Mouse (Mus musculus) cerebellum, adult 9-11 months (tissue): ENCODE results near the gene 4930558C23Rik.
A peak's percentile ranks its signal among the peaks of the same experiment; 100 is the strongest.
"Not testable (repeated sequence)": the region's sequence is repeated elsewhere in the genome, so short reads cannot be mapped to it uniquely, and the experiment has no call there.

ENCODE experiments used
- DNase-seq: peaks from one replicate; pipeline ENCODE4 v3.0.0; 2022

4930558C23Rik gene

DNA sequence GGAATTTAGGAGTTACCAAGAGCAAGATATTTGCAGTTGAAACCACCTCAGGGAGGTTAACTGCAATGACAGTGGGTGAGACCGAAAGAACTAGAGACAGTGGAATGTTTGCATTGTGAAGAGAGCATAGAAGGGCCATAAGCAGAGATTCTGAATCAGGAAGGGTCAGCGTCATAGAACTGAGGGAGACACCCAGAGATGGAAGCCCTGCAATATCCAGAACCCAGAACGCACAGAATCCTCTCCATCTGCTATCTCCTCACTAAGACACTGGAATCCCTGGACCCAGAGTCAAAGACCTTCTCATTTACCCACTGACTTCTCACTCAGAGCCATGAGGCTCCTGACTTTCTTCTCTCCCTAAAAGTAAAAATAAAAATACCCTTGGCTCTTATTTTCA lies at the start of gene 4930558C23Rik:
Gene 4930558C23Rik, minus strand, starts transcription at position 101 of the 400 bp plus-strand sequence.
- DNase-seq = no peak

DNA sequence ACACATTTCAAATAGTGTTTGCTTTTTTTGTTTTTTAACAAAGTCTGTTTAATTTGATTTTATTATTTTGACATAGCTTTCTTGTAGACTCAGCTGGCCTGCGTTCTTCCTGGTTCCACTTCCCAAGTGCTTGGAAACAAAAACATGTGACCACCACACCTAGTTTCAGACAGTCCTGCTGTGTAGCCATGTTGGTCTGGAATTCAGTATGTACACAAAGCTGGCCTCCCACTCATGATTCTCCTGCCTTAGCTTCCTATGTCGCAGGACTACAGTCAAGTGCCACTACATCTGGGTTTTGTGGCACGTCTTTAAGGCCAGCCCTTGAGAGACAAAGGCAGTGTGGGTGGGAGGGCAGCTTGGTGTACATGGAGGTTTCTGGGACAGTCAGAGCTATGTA lies 48.3 kb upstream of the 4930558C23Rik start:
- no peak for DNase-seq

DNA sequence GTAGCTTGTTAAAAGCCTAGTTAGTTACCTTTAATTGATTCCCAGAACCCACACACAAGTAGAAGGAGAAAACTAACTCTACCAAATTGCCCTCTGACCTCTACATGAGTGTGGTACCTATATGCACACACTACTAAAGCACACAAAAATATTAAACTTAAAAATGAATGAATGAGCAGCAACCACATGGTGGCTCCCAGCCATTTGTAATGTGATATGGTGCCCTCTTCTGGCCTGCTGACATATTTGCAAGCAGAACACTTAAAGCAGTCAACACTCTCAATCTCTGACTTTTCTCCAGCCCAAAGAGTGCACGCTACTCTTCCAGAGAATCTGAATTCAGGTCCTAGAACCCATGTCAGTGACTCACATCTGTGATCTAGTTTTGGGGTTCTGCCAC lies 47.8 kb upstream of the 4930558C23Rik start:
- no peak for DNase-seq

DNA sequence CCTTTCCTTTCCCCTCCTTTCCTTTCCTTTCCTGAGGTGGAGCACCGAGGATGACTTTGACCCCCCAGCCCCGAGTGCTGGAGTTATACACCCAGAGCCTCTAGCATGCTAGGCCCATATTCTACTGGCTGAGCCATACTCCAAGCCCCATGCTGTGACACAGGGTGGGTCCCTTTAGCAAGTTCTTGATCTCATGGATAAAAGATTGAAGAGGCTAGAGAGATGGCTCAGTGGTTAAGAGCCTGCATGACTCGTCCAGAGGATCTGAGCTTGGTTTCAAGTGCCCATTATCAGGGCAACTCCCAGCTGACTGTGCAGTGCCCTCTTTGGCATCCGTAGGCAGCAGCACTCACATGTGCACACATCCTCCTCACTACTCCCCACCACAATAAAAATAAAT lies 42.7 kb upstream of the 4930558C23Rik start:
- DNase-seq = no peak

DNA sequence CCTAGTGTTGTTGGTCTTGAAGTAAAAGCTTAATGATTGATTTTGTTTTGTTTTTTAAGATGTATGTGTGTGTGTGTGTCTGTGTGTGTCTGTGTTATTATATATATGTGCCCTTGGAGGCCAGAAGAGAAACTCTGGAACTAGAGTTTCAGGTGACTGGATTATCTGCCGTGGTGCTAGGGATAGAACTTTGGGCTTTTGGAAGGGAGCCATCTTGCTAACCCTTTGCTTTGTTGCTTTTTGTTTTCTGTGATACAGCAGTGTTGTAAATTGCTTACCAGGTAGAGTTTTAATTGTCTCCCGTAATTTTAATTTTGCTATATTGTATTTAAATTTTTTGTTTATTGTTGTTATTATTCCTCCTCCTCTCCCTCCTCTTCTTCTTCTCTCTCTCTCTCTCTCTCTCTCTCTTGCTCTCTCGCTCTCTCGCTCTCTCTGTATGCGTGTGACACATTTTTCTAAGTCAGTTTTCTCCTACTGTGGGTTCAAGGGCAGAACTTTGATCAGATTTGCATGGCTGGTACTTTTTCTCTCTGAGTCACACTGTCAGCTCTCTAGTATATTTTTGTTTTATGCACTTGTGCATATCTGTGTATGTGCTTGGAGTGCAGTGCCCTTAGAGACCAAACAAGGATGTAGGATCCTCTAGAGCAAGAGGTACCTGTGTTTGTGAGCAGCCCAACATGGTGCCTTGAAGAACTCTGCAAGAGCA lies 39.9 kb upstream of the 4930558C23Rik start:
- DNase-seq = no peak

DNA sequence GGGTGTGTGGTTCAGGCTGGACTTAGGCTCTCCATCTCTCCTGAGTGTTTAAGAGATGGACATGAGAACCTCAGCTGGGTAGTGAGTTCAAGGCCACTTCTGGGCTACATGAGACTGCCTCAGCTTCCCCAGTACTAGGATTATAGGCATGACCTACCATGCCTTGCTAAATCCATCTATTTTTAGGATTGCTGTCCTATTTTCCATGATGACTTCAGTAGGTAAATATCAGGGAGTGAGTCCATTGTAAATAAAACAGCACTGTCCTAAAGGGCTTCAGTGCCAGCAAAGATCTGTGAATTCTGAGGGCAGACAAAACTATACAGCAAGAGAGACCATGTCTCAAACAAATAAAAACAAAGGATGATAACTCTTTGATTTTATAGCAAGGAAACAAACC lies 37.0 kb upstream of the 4930558C23Rik start:
- DNase-seq = no peak

DNA sequence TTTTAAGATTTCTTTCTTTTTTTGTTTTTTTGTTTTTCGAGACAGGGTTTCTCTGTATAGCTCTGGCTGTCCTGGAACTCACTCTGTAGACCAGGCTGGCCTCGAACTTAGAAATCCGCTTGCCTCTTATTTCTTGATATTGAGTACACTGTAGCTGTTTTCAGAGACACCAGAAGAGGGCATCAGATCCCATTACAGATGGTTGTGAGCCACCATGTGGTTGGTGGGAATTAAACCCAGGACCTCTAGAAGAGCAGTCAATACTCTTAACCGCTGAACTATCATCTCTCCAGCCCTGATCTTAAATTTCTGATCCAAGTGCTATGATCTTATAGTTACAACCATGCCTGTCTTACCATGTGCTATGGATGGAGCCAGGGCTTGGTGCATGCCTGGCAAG lies 36.0 kb upstream of the 4930558C23Rik start:
- DNase-seq = not testable (repeated sequence)

DNA sequence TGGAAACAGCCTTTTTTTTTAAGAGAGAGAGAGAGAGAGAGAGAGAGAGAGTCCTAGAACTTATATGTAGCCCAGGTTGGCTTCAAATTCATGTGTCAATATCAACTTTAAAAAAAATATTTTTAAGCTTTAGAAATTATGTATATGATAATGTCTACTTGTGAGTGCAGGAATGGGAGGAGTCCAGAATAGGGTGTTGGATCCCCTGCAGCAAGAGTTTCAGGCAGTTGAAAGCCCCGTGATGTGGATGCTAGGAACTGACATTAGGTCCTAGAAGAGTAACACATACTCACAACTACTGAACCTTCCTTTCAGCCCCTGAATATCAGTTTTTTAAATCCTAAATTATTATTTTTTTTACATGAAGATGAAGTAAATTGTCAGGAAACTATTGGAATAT lies 32.9 kb upstream of the 4930558C23Rik start:
- no peak for DNase-seq

DNA sequence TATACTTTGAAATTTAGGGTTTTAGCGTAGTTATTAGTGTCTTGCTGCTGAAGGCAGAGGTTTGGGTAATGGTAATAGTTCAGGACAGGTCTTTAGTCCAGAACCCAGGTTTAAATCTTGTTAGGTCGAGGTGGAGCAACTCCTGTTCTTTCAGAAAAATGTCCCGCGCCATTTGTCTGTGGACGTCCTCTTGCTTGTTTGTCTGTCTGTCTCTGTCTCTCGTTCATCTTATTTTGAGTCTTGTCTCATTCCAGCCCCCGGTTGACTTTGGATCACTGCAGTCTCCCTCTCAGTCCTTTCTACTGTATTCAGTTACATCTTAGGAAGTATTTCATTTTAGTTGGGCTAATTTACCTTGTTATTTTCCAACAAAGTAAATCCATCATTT lies 32.3 kb upstream of the 4930558C23Rik start:
- no peak for DNase-seq

DNA sequence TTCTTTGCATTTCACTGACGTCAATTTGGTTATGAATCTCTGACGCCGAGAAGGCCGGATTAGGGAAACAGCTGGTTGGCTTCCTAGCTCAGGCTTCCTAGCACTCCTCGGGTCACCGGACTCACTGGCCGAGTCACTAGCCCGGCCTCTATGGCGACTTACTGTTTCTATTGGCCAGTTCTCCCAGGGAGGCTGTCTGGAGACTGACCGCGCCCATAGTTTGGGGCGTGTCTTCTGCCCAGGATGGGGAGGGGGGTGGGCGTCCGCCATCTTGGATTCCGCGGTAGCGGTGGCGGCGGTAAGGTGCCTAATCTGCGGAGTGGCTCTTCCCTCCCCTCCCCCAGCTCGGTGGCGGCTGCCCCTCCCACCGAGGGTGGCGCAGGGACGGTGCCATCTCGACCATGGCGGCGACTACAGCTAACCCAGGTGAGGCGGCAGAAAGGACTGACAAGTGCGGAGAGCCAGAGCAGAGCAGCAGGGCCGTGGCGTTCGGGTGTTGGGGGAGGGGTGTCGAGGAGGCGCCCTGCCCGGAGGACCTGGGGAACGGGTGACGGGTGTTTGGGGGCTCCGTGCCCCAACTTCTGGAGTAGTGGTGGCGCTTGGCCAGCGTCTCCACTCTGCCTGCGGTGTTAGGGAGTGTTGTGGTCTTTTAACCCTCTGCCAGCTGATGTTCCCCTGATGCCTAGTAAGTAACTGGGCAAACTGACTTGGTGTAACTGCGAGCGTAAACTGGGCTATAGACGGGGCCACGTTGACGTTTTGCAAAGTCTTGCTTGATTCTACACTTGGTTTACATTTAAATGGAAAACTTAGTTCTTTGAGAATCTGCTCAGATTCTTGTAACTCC lies 31.7 kb upstream of the 4930558C23Rik start, which contains the start of gene Arnt:
Gene Arnt, plus strand, starts transcription at position 253 of the 847 bp plus-strand sequence.
- peak; percentile 94 for DNase-seq

DNA sequence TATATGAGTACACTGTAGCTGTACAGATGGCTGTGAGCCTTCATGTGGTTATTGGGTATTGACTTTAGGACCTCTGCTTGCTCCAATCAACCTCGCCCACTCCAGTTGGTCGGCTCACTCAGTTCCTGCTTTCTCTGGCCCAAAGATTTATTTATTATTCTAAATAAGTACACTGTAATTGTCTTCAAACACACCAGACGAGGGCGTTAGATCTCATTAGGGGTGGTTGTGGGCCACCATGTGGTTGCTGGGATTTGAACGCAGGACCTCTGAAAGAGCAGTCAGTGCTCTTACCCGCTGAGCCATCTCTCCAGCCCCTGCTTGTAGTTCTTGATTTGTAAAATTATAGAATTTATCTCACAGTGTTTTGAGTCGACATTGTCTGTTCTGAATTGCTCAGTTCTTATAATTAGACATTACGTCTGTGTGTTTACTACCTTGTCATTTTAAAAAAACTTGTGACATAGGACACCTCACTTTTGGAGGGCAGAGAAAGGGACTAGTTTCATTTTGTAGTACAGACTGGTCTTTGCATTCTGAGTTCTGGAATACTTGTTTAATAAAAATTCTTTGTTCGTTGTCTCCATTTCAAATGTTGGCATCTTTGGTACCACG lies 30.8 kb upstream of the 4930558C23Rik start:
- DNase-seq = peak; percentile 29

DNA sequence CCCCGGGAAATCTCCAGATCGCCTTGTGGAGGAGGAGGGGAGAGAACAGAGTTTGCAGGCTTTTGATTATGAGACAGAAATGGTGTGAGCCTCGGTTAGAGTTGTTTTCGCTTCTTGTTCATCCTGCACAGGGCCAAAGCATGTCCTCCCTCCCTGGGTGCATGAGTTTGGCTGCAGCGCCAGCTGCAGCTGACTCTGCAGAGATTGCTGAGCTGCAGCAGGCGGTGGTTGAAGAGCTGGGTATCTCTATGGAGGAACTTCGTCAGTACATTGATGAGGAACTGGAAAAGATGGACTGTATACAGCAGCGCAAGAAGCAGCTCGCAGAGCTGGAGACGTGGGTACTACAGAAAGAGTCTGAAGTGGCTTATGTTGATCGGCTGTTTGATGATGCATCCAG lies 25.8 kb upstream of the 4930558C23Rik start:
- DNase-seq = not testable (repeated sequence)

DNA sequence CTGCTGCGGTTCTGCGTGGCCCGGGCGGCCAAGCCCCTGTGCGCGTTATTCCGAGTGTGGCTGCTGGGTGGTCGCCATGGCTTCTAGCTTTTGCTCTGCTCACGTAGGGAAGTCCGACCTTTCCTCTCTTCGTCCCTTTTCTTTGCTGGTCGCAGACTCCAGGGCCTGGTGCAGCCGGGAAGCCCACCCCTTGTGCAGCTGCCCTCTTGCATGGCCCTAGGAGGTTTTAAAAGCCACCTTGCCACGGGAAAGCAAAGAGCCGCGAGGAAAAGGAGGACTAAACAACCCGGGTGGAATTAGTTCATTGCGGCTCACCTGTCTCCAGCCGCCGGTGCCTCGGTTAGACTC lies 25.2 kb upstream of the 4930558C23Rik start:
- DNase-seq = not testable (repeated sequence)

DNA sequence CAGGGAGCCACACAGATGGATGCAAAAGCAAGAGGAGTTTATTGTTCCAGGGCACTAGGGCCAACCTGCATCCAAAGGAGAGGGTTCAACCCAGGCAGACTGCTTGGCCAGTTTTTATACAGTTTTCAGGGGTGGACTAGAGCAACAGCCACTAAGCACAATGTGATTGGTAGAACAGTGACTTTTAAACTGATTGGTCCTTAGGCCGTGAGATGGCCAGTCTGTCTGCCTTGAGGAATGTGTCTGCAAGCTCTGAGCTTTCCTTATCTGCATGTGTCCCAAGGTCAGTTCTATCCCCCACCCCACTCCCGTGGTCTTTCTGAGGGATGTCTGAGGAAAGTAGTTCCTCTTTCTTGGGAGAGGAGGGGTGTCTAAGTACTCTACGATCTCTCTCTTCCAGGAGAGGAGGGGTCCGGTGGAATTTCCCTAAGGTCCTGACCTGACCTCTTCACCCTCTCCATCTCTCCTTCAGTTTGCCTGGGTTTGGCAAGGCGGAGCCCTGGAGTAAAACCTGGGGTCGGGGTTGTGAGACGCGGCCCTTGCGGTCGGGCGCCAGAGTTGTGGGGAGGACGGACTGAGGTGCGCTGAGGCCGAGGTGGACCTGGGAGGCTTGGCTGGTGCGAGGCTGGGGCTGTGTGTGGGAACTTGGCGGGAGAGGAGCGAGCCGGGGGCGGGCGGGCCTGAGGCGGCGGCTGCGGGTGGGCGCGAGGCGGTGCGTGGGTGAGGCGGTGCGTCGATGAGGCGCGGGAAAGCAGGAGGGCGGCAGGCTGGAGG lies 24.7 kb upstream of the 4930558C23Rik start:
- DNase-seq = not testable (repeated sequence)

DNA sequence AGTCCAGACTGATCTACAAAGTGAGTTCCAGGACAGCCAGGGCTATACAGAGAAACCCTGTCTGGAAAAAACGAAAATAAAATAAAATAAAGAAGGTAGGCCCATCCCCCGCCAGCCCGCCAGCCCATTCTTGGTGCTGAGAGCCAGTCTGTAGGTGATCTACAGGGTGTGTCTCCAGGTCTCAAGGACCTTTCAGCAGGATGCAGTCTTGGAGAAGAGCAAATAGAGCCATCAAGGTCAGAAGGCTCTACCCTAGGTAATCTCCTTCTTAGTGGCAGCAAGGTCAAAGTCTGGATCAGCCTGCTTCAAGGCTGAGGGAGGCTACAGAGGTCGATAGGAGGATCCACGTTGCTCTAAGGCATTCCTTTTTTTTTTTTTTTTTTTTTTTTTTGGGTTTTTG lies 23.8 kb upstream of the 4930558C23Rik start:
- not testable (repeated sequence) for DNase-seq

DNA sequence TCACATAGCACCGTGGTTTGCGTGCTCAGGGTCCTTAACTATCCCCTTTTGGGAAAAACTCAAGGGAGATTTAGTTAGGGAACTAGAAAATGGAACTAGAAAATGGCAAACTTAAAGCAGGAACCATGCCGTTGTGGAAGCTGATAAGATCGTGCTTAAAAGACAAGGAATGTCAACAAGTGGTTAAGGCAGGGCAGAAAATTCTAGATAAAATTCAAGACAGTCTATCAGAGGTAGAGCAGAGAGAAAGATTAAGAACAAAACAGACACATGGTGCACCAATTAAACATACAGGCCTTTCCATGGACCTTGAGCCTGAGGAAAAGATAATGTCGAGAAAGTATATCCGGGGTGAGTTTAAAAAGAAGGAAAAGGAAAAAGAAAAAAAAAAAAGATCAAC lies 15.2 kb upstream of the 4930558C23Rik start:
- DNase-seq = no peak

DNA sequence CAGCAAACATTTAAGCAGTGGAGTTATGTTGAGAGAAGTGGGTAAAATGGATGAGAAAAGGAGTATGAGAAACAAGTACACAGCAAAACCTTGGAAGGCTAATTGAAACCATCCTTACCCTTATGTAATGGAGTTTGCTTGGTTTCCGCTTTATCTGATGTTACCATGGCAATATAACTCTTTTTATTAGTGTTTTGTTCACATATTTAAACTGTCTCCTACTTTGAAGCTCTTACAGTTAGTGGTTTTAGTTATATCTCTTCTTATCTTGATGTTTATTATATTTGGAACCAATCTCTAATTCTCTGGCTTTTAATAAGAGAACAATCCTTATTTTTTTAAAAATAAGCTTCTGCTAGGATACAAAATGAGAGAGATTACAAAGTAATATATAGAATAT lies 9.6 kb upstream of the 4930558C23Rik start:
- no peak for DNase-seq

DNA sequence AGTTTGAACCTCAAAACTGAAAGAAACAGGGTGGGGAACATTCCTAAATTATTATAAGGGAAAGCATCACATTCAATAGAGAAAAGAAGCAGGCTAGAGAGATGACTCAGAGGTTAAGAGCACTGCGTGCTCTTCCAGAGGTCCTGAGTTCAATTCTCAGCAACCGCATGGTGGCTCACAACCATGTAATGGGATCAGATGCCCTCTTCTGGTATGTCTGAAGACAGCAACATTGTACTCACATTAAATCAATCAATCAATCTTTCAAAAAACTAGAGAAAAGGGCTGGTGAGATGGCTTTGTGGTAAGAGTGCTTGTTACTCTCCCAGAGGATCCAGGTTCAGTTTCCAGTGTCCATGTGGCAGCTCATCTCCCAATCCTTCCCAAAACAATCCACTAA lies 6.2 kb upstream of the 4930558C23Rik start:
- no peak for DNase-seq

DNA sequence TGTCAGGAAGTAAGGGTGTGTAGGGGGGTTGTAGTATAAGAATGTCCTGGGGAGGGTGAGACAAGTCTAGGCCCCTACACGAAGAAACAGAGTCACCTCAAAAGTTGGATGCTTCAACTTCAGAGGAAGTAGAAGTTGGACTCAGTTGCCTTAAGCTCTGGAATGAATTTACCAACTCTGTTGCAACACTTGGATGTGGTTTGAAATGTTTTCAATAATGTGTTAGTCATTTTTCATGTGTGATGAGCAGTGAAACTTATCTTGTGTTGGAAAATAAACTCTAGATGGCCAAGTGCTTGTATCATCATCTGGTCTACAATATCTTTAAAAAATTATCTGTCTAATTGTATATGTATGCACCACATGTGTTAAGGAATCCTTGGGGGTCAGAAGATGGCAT lies 5.1 kb upstream of the 4930558C23Rik start:
- no peak for DNase-seq

DNA sequence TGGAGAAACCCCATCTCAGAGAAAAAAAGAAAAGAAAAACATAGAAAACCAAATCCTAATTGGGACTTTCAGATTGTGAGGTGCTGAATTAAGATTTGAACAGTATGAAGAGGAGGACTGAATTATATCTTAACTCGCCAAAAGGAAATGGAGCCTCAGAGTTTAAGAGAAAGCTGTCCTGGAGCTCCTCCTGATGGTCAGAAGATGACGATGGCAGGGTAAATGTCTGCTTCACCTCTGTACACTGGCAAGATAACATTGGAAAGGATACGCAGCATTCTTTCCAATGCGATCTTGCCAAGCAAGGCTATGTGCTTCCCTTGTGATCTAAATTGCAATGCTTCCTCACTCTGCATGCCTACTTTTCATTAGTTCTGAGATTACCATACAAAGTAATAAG lies 8.3 kb downstream of the 4930558C23Rik start:
- no peak for DNase-seq

DNA sequence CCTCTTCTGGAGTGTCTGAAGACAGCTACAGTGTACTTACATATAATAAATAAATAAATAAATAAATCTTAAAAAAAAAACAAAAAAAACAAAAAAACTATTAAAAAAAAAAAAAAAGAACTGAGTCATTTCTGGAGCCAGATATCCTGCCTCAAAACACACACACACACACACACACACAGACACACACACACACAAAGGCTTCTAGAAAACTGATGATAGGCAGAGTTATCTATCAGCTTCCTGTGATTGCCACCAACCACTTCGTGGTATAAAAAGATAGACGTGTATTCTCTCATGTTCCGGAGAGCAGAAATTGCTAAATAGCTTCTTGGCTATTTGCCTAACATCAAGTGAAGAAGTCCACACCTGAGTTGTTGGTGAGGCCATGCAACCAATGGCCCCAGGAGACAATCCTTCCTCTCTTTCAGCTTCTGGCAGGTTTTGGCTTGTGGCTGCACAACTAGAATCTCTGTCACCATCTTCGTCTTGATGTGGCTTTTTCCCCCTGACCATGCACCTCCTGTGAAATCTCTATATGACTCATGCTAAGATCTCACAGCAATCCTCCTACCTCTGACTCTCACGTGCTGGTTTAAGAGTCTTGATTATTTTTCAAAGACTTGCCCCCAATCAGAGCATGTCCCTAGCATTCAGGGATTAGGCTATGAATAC lies 17.1 kb downstream of the 4930558C23Rik start:
- DNase-seq = no peak

DNA sequence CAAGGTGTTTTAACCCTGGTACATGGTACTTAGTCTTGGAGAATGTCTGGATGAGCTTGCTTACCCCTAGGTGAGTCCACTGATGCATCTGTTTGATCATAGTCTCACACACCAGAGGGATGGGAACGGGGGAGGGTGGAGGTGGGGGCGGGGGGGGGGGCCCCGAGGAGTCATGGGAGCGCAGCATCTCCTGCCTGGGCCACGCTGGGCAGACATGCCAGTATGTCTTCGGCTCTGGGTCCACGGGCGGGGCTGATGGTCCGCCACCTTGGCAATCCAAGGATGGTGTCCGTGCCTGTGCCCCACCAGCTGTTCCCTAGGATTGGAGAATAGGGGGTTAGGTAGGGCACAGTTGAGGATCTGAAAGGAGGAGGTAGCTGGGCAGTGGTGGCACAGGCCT lies 29.4 kb downstream of the 4930558C23Rik start:
- no peak for DNase-seq
